Mouse (Mus musculus): ENCODE results near the gene Taf10.

Taf10 gene

DNA sequence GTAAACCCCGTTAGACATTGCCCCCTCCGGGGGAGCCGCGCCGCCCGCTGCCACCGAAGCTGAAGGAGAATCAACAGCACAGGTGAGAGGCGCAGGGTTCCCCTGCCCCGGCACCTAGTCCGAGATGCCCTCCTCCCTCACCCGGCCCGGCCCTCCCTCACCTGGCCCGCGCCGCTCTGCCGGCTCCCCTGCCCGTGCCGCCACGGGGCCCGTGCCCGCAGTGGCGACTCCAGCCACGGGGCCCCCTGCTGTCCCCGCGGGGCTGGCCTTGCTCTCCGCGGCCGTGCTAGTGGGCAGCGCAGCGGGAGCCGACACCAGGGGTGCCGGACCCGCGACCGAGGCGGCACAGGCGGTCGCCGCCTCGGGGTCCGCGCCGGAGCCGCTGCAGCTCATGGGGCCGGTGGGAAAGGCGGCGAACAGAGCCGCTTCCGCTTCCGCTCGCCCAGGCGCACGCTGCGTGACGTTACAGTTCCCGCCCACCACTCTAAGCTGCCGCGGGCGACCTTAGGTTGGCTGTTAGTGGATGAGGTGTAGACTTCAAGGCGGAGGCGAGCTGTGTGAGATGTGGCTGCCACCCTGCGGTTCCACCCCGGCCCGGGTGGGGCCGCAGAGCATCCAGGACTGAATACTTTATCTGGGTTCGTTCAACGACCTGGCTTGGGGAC is at the start of gene Taf10:
TSS of gene Taf10 (minus strand) at position 436 of the 665 bp plus-strand sequence.
- DNase-seq (ENCODE audit: low read depth, low spot score), result peak; percentile 84

GRCm38 (mm10) chr7:105793701-105794100 is 49.5 kb upstream of the Taf10 start:
- no peak for DNase-seq (ENCODE audit: low read depth, low spot score)

DNA sequence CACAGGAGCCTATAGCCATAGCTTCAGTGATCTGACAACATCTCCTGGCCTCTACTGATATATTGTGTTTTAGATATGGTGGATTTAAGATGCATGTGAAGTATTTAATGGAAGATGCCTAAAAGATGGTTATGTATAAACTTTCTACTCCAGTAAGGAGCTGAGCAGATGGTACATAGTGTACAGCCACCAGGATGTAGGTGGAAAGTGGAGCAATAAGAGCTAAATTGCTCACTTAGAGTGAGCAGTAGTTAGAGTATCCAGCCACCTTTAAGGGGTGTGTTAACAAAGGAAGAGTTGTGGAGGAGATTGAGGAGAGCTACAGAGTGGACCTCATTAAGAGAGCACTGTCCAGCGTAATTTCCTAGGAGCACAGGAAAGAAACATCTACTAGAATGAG is 47.0 kb upstream of the Taf10 start:
- no peak for DNase-seq (ENCODE audit: low read depth, low spot score)

- no peak for DNase-seq (ENCODE audit: low read depth, low spot score)
Observed at GRCm38 (mm10) chr7:105787285-105788140, 43.4 kb upstream of the Taf10 start, which contains the start of gene Dchs1. Dchs1 (minus strand) TSS chr7:105787654.

GRCm38 (mm10) chr7:105786506-105787284 is 42.5 kb upstream of the Taf10 start:
- no peak for DNase-seq (ENCODE audit: low read depth, low spot score)

- no peak for DNase-seq (ENCODE audit: low read depth, low spot score)
Observed at GRCm38 (mm10) chr7:105784556-105784955, 40.4 kb upstream of the Taf10 start.

- no peak for DNase-seq (ENCODE audit: low read depth, low spot score)
Observed at GRCm38 (mm10) chr7:105783861-105784260, 39.7 kb upstream of the Taf10 start.

DNA sequence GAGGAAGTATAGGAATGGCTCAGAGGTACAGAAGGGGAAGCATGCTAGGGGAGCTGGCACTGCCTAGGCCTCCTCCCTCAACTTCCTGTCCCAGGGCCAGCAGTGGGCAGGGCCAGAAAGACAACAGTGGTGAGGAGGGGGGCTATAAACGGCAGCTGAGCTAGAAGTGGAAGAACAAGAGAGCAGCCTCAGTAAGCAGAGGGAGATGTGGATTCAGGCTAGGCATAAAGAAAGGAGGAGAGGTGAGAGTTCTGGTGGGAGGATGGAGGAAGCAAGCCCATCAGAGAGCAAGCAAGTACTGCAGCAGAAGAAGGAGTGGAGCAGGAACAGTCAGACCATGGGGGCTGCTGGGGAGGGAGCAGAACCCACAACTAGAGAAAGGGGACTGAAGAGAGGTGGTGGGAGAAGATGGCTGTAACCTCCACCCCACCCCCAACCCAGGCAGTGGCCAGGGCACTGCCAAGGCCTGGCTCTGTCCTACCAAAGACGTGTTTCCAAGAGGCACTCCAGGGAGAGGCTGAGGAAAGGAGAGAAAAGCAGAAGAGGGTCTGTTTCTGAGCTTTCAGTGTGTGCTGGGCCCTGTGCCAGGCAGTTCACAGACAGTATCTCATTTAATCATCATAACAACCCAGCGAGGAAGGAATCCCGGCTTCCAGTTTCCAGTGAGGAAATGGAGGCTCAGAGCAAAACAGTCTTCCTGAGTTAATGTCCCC is 34.5 kb upstream of the Taf10 start:
- DNase-seq (ENCODE audit: low read depth, low spot score), result no peak

- no peak for DNase-seq (ENCODE audit: low read depth, low spot score)
Observed at GRCm38 (mm10) chr7:105777797-105778552, 33.8 kb upstream of the Taf10 start.

DNA sequence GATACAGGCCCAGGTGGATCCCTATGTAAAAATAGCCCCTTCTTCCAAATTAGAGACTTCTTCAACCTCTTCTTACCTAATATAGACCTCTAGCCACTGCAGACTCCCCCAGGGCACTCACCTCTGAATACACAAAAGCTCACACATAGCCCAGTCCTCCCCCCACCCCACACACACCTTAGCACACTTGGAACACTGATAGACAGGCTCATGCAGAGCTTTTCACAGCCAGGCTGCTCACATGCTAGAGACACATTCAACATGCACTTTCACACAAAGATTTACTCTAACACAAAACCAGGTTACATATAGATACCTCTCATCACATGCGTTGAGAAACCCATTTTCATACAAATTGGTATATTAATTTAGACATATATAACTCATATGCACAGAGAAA is 33.2 kb upstream of the Taf10 start:
- DNase-seq (ENCODE audit: low read depth, low spot score), result no peak

GRCm38 (mm10) chr7:105776026-105776425 is 31.9 kb upstream of the Taf10 start:
- DNase-seq (ENCODE audit: low read depth, low spot score), result no peak

- DNase-seq (ENCODE audit: low read depth, low spot score), result no peak
Observed at GRCm38 (mm10) chr7:105774661-105775060, 30.5 kb upstream of the Taf10 start.

- no peak for DNase-seq (ENCODE audit: low read depth, low spot score)
Observed at GRCm38 (mm10) chr7:105773041-105773440, 28.9 kb upstream of the Taf10 start.

DNA sequence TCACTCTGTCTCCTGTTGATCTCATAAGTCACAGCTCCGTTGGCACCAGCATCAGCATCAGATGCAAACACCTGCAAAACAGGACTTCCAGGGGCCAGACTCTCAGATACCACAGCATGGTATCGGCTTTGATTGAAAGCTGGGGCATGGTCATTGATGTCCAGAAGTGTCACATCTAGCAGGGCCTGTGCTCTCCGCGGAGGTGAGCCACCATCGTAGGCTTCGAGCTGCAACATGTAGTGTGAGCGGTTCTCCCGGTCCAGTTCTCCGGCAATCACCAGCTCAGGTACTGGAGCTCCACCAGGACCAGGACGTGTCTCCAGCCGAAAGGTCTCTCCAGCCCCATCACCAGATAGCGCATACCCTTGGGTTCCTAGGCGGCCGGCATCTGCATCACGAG is 28.2 kb upstream of the Taf10 start:
- no peak for DNase-seq (ENCODE audit: low read depth, low spot score)

GRCm38 (mm10) chr7:105769959-105770358 is 25.8 kb upstream of the Taf10 start:
- no peak for DNase-seq (ENCODE audit: low read depth, low spot score)

DNA sequence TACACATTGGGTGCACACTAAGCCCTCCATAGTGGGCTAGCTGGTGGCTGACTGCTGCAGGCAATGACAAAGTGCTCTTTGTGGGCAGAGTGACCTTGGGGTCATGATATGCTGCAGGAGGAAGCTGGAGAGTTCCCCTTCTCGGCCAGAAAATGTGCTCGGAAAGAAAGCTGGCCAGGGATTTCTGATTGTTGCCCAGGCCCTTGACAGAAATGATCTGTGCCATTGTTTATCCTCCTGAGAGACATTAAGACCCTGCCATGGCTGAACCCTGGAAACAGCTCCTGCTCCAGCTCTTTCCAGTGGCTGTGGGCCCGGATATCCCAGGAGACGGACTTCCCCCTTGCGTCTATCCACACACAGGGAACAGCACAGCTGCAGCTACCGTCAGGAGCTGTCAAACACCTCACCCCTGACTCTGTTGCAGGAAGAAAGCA is 23.6 kb upstream of the Taf10 start:
- DNase-seq (ENCODE audit: low read depth, low spot score), result no peak

DNA sequence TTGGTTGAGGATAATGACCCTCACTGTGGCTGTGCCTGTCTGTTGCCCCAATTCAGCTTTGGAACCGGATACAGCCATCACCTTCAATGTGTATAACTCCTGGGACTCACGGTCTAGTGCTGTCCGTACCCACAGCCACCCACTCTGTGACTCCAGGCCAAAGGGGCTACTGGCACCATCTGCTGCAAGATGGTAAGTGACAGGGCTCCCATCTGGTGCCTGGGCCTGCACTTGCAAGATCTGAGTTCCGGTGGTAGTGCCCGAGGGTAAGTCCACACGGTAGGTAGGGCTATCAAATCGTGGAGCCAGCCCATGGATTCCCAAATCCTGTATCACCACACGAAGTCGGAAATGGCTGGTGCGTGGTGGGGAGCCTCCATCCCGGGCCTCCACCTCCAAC is 20.2 kb upstream of the Taf10 start:
- no peak for DNase-seq (ENCODE audit: low read depth, low spot score)

GRCm38 (mm10) chr7:105762517-105763270 is 18.5 kb upstream of the Taf10 start:
- no peak for DNase-seq (ENCODE audit: low read depth, low spot score)

- DNase-seq (ENCODE audit: low read depth, low spot score), result no peak
Observed at GRCm38 (mm10) chr7:105761813-105762484, 17.8 kb upstream of the Taf10 start.

Measured in WW6 (cell line).